Mouse (Mus musculus) kidney, postnatal 10 days (tissue): Measurements from ENCODE around the gene Srarp.

Source experiments
- DNase-seq: peaks from one replicate; pipeline ENCODE4 v3.0.0; 2021; ENCODE audit warnings: mixed read lengths

Srarp gene

GRCm38 (mm10) chr4:141435974-141436373 is at the start of gene Srarp:
Gene Srarp, minus strand, starts transcription at chr4:141436105.
- no peak for DNase-seq

DNA sequence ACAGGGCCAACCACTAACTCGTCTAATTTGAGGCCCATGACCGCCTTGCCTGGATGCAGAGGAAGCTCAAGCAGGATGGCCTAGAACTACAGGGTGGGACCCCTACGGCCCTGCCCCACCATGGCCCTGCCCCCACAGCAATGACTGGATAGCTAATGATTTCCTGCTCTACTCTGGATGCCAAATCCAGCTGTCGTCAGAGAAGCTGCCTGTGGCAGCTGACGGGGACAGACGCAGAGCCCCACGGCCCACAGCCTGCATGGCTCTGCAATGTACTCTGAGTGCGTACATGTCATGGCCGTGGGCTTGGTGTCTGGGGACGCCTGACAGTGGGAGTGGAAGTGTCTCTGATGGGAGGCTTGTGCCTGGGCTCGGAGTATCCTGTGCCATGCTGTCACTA is 48.2 kb upstream of the Srarp start:
- no peak for DNase-seq

DNA sequence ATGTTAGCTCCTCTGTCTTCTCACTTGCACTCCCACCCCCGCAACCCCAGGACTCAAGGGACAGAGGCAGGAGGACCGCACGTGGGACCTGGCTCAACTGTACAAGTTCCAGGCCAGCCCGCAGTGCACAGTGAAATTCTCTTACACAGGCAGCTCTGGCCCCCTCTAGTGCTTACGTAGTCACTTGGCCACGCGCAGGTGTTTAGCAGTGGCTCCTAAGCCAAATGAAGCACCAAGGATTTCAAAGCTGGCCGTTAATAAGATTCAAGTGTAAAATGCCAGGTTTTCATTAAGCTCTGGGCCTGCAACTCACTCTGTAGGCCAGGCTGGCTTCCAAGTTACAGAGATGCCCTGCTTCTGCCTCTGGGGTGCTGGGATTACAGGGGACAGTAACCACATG is 43.5 kb upstream of the Srarp start:
- no peak for DNase-seq

GRCm38 (mm10) chr4:141478794-141479193 is 42.9 kb upstream of the Srarp start:
- no peak for DNase-seq

GRCm38 (mm10) chr4:141478225-141478624 is 42.3 kb upstream of the Srarp start:
- no peak for DNase-seq

- peak; percentile 65 for DNase-seq
Measured at GRCm38 (mm10) chr4:141477681-141478102, 41.8 kb upstream of the Srarp start.

- DNase-seq = no peak
Measured at GRCm38 (mm10) chr4:141474431-141474830, 38.5 kb upstream of the Srarp start.

DNA sequence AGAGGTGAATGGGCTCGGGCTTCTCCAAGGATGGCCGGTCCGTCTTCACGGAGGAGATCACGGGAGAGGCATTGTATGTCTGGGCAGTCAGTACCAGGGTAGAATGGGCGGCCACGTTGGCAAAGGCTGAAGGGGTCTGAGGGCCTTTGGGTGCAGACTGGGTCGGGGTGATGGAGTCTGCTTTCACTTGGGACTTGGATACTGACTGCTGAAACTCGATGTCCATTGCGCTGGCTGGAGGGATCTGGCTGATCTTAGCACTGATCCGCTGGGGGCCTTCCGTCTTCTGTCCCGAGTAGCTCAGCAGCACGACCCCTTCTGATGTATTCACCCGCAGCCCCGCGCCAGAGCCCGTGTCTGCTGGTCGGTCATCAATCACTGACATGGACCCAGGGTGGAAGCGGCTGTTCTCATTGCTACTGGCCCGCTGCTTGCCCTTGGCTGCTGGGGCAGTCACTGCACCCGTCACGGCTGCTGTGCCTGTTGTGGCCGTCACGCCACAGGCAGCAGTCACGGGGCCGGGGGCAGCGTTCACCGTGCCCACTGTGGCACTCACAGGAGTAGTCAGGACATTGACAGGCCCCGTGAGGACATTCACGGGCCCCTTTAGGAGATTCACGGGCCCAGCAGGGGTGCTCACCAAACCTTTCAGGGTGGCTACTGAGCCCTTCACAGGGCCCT is 36.9 kb upstream of the Srarp start:
- DNase-seq = no peak

GRCm38 (mm10) chr4:141471491-141471890 is 35.6 kb upstream of the Srarp start:
- DNase-seq = no peak

DNA sequence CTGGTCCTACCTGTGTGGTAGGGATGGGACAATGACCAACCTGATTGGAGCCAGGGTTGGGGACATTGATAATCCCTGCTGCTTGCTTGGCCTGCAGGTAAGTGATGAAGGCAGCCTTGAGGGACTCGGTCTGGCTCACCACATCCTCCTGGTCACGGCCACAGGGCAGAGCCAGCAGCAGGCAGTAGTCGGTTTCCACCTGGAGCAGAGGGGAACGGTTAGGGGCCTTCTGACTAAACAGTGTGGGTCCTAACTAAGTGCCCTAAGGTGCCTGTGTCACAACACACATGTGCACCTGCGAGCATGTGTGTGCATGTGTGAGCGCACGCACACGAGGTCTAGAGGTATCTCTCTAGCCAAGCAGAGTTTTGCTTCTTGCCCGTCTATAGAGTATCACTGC is 33.4 kb upstream of the Srarp start:
- DNase-seq = no peak

DNA sequence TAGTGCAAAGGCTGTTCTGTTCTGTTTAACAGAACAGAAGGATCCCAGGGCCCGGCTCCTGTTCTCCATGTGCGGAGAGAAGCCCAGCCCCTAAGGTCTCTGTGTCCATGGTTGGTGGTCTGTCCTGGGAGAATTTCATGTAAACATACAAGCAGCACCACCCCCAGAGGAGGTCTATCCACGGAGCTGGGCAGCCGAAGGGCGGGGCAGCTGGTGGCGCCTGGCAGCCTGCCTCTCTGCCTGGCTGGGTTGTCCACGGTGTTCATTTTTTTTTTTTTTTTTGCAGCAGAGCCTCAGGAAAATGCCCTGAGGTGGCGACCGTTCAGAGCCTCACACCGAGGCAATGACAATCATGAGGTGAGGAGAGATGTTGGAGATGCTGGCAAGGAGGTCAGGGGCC is 32.7 kb upstream of the Srarp start:
- no peak for DNase-seq

DNA sequence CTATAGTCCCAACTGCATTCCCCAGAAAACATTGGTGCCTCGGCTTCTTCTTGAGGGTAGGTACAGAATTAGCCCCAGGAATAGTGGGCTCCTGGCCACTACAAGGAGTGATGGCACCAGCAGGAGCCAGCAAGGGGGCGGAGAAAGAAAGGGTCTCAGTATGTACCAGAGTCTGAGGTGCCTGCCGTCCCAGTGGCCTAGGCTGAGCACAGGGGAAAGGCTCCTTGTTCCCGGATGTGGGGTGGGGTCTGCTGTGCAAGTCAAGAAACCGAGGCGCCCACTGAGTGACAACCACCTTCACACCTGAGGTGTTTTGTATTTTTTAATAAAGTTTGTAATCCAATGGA is 31.6 kb upstream of the Srarp start:
- no peak for DNase-seq

GRCm38 (mm10) chr4:141466844-141467580 is 31.1 kb upstream of the Srarp start:
- DNase-seq = no peak

DNA sequence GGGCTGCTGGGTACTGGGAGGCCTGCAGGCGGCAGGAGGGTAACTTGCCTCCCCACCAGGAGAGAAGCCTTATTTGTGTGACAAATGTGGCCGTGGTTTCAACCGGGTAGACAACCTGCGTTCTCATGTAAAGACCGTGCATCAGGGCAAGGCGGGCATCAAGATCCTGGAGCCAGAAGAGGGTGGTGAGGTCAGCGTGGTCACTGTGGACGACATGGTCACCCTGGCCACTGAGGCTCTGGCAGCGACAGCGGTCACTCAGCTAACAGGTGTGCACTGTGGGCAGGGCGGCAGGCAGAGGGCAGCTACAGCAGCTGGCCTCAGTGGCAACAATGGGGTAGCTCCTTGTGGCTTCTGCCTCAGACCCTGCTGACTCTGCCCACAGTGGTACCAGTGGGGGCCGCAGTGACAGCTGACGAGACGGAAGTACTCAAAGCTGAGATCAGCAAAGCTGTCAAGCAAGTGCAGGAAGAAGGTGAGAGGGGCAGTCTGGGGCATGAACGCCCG is 30.4 kb upstream of the Srarp start:
- DNase-seq = no peak

GRCm38 (mm10) chr4:141465512-141466288 is 29.8 kb upstream of the Srarp start:
- no peak for DNase-seq

DNA sequence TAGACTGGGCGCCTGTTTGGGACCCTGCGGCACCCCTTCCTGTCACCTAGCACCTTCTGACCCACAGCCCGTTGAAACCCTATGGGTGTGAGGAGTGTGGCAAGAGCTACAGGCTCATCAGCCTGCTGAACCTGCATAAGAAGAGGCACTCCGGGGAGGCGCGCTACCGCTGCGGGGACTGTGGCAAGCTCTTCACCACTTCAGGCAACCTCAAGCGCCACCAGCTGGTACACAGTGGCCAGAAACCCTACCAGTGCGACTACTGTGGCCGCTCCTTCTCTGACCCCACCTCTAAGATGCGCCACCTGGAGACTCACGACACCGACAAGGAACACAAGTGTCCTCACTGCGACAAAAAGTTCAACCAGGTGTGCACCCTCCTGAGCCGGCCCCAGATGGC is 28.8 kb upstream of the Srarp start:
- DNase-seq = no peak

- peak; percentile 69 for DNase-seq
Measured at GRCm38 (mm10) chr4:141463472-141463871, 27.6 kb upstream of the Srarp start.

DNA sequence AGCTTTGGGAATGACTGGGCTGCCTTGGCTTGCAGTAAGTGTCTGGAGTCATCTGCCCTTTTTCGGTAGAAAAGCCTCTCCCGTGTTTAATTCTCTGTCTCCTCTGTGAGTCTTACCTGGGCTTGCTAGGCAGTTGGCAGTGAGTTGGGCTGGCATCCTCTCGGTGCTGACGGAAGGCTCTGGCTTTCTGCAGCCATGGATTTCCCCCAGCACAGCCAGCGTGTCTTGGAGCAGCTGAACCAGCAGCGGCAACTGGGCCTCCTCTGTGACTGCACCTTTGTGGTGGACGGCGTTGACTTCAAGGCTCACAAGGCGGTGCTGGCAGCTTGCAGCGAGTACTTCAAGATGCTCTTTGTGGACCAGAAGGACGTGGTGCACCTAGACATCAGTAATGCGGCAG is 25.7 kb upstream of the Srarp start:
- DNase-seq = no peak

- DNase-seq = no peak
Measured at GRCm38 (mm10) chr4:141461088-141461487, 25.2 kb upstream of the Srarp start.

- no peak for DNase-seq
Measured at GRCm38 (mm10) chr4:141460481-141460880, 24.6 kb upstream of the Srarp start.

DNA sequence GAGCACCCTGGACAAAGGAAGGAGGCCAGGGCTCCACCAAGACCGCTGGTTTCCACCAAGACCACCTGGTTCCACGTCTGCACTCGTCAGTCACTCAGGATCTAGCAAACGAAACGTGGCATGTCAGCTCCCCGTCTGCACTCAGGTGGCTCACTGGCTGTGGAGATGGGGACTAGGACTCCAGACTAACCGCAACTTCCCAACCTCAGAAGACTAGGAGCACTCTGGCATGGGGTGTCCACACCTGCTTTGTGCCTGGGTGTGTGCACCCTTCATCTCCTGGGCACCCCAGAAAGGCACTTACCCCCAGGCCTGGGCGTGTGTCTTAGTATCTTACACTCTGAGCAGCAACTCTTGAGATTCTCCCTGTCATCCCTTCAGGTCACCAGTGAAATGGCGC is 23.9 kb upstream of the Srarp start:
- DNase-seq = no peak

- DNase-seq = no peak
Measured at GRCm38 (mm10) chr4:141458888-141459287, 23.0 kb upstream of the Srarp start.

DNA sequence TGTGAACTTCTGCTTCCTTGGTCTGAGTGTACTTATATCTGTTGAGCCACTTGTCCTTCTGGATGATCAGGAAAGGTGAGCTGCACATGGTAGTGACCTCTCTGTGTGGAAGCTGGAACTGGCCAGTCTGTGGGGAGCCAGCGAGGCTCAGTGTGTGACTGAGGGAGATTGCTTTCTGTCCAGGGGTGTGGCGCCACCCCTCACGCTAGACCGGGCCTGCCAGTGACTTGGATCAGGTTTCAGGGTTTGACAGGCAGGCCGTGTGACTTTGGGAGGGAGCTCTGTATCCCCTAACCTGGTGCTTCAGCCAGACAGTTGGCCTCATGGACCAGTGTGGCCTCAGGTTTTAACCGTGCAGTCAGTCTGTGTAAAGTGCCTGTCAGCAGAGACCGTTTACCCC is 22.3 kb upstream of the Srarp start:
- no peak for DNase-seq
